Mouse (Mus musculus) kidney, postnatal 0 days (tissue): ENCODE data around the gene Olfr1512. TPM values are rescaled to one million over a fixed set of nuclear protein-coding genes. Genes with fewer than 3 reads are reported as not detected.
"Not testable (repeated sequence)": the region's sequence is repeated elsewhere in the genome, so short reads cannot be mapped to it uniquely, and the experiment has no call there.

Source experiments
- ATAC-seq: fragments of 200-750 bp; cut with Nextera tagmentation; replicated peaks from 2 replicates; pipeline ENCODE4 v1.8.0; 2017; ENCODE audit warnings: low read depth, moderate number of reproducible peaks, moderate TSS enrichment, moderate library complexity; ENCODE audit not compliant: low FRiP score
- DNase-seq: peaks from one replicate; pipeline ENCODE4 v3.0.0-alpha.2; 2016; ENCODE audit warnings: low spot score
- H3K27ac ChIP-seq: fragments of 300-500 bp; sonication (generic); 2 replicates; pipeline ENCODE4 v1.5.1; 2014; ENCODE audit warnings: mild to moderate bottlenecking
- H3K27me3 ChIP-seq: fragments of 300-500 bp; sonication (generic); 2 replicates; pipeline ENCODE4 v1.6.1; 2014; ENCODE audit warnings: low read length, mixed read lengths; ENCODE audit not compliant: insufficient read depth
- H3K36me3 ChIP-seq: fragments of 300-500 bp; sonication (generic); 2 replicates; pipeline ENCODE4 v1.6.1; 2014; ENCODE audit warnings: low read length, mixed read lengths; ENCODE audit not compliant: insufficient read depth
- H3K4me1 ChIP-seq: fragments of 300-500 bp; sonication (generic); replicated peaks from 2 replicates; pipeline ENCODE4 v1.6.1; 2014; ENCODE audit warnings: antibody characterized with exemption, low read length, mixed read lengths; ENCODE audit not compliant: insufficient read depth
- H3K4me2 ChIP-seq: fragments of 300-500 bp; sonication (generic); 2 replicates; pipeline ENCODE4 v1.6.1; 2014; ENCODE audit warnings: mild to moderate bottlenecking, low read length, moderate library complexity, mixed read lengths
- H3K4me3 ChIP-seq: fragments of 300-500 bp; sonication (generic); replicated peaks from 2 replicates; pipeline ENCODE4 v1.5.1; 2014; ENCODE audit warnings: low read depth, low read length
- H3K9ac ChIP-seq: fragments of 300-500 bp; sonication (generic); 2 replicates; pipeline ENCODE4 v1.6.1; 2014; ENCODE audit warnings: low read depth, low read length
- H3K9me3 ChIP-seq: fragments of 300-500 bp; sonication (generic); replicated peaks from 2 replicates; pipeline ENCODE4 v1.6.1; 2016; ENCODE audit warnings: low read length, inconsistent platforms, mixed read lengths
- CTCF ChIP-seq: IDR thresholded peaks from 2 replicates; pipeline ENCODE4 v1.5.1; 2016; ENCODE audit warnings: antibody characterized with exemption, low read depth, mild to moderate bottlenecking, moderate library complexity
- WGBS: fragments of 180-500 bp; shearing (Covaris S2); extraction: QIAGEN DNeasy Blood & Tissue Kit; methylation state at CpG from one replicate; pipeline ENCODE4 v1.1.7; 2014; 5-methylcytosine and 5-hydroxymethylcytosine counted together
- polyA plus RNA-seq: library from polyadenylated mRNA; unstranded; fragments of >200 nt; fragmentation: Nextera tagmentation; extraction: Ambion mirVana; gene quantifications from 2 replicates; pipeline ENCODE4 v1.2.1, GENCODE M21; 2015

Gene Olfr1512
- polyA plus RNA-seq = not detected in 2 replicates

GRCm38 (mm10) chr14:52379068-52379467, at the start of gene Olfr1512:
Gene Olfr1512 (minus strand): TSS chr14:52379168.
- DNase-seq (no peak), ATAC-seq (no peak)
- Histone ChIP-seq H3K27ac (no peak within 1 kb of the TSS), H3K4me3 (no peak within 1 kb of the TSS), H3K9me3 (no peaks in the 10 kb centered on the region), H3K27me3 (no peaks in the 10 kb centered on the region), H3K36me3 (no peaks in the 10 kb centered on the region), H3K4me1 (no peaks in the 10 kb centered on the region), H3K9ac (no peak within 1 kb of the TSS), H3K4me2 (no peak within 1 kb of the TSS)
- TF ChIP-seq CTCF = no peak
- WGBS = 73% methylated on average over 2 of the region's 2 CpGs

GRCm38 (mm10) chr14:52427686-52428085, 48.7 kb upstream of the Olfr1512 start:
- H3K9me3 ChIP-seq = no peaks in the 10 kb centered on the region
- H3K9ac ChIP-seq = no peak overlapping the region
- H3K27ac ChIP-seq = no peak overlapping the region
- ATAC-seq (no peak), DNase-seq (no peak)
- H3K4me3 ChIP-seq = no peak overlapping the region
- H3K4me1 ChIP-seq = no peaks in the 10 kb centered on the region
- WGBS = 86% methylated on average over 1 of the region's 1 CpGs
- no peaks in the 10 kb centered on the region for H3K27me3 ChIP-seq
- TF ChIP-seq CTCF = no peak
- no peaks in the 10 kb centered on the region for H3K36me3 ChIP-seq
- H3K4me2 ChIP-seq = no peak overlapping the region

DNA sequence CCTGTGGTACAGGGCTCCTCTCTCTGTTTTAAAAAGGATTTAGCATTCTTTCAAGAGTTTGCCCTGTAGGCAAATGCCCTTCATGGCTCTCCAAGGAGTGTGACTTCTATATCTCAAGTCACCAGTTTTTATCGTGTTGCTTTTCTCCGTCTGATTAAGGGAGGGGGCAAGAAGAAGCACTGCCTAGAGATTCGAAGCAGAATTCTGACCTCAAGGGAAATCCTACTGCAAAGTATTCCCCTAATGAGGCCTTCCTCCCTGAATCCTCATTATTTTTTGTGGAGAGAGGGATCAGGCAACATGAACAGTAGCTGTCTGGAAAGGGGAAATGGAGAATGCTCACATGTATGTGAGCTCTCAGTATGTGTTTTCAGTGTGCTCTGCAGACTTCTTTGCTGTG, 35.3 kb upstream of the Olfr1512 start, which contains the start of gene Olfr1510:
Gene Olfr1510, minus strand, starts transcription at position 101 of the 400 bp plus-strand sequence.
- no peak for DNase-seq

DNA sequence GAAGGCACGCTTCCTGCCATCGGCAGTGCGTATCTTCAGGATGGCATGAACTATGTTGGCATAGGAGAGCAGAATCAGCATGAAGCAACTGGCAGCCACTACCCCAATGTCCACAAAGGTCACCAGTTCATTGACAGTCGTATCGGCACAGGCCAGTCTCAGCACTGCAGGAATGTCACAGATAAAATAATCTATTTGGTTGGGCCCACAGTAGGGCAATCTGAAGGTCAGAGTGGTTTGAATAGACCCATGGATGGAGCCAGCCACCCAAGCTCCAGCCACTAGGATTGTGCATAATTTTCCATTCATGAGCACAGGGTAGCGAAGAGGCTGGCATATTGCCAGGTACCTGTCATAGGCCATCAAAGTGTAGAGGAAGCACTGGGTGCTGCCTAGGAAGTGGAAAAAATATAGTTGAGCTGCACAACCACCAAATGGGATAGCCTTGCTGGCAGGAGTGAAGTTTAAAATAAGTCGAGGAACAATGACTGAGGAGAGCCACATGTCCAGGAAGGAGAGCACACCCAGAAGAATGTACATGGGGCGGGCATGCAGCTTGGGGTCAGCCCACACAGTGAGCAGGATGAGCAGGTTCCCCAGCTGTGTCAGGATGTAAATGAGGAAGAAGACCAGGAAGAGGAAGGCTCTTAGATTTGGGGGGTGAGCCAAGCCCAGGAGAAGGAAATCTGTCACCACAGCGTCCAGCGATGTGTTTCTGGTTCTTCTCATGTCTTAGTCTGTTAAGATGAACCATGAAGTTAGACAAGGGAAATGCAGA, 31.4 kb upstream of the Olfr1512 start:
- H3K4me2 ChIP-seq, H3K36me3 ChIP-seq, H3K9ac ChIP-seq, DNase-seq, H3K27me3 ChIP-seq, H3K27ac ChIP-seq, H3K4me3 ChIP-seq, H3K9me3 ChIP-seq, H3K4me1 ChIP-seq: not testable (repeated sequence)
- WGBS = 73% methylated on average over 7 of the region's 10 CpGs
- ATAC-seq = peak; percentile 25; the same call in 1 of the 2 replicates

More for the DNA sequence above, 35.3 kb upstream of the Olfr1512 start, which contains the start of gene Olfr1510:
- 87% methylated on average over 3 of the region's 3 CpGs for WGBS
- no peak for TF ChIP-seq CTCF
- no peak within 1 kb of the TSS for H3K4me3 ChIP-seq
- no peaks in the 10 kb centered on the region for H3K9me3 ChIP-seq
- H3K27ac ChIP-seq = no peak within 1 kb of the TSS
- no peak within 1 kb of the TSS for H3K9ac ChIP-seq
- ATAC-seq = no peak
- H3K4me2 ChIP-seq = no peak within 1 kb of the TSS
- no peaks in the 10 kb centered on the region for H3K27me3 ChIP-seq
- H3K4me1 ChIP-seq = no peaks in the 10 kb centered on the region
- no peaks in the 10 kb centered on the region for H3K36me3 ChIP-seq

DNA sequence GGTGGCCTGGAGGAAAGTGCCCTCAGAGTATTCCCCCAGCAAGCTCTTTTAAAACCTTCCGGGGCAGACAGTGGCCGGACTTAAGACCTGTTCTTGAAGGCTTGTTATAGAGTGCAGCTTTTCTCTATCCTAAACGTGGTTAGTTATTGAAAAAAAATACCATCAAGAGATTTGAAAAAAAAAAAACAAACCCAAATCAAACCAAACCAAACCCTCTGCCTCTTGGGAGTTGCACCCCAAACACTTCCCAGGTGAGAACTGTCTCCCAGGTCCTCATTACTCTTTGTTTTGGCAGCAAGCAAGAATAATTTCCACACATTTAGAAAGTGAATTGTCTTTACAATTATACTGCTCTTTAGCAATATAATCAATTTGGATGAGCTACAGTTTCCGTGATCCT, 18.3 kb upstream of the Olfr1512 start, which contains the start of gene Olfr1511:
Gene Olfr1511, minus strand, starts transcription at position 101 of the 400 bp plus-strand sequence.
- Histone ChIP-seq H3K36me3 (no peaks in the 10 kb centered on the region), H3K27me3 (no peaks in the 10 kb centered on the region), H3K4me3 (no peak within 1 kb of the TSS), H3K4me1 (no peaks in the 10 kb centered on the region), H3K27ac (no peak within 1 kb of the TSS), H3K9me3 (no peaks in the 10 kb centered on the region), H3K9ac (no peak within 1 kb of the TSS), H3K4me2 (no peak within 1 kb of the TSS)
- DNase-seq = no peak
- ATAC-seq = no peak
- TF ChIP-seq CTCF = no peak
- WGBS = 84% methylated on average over 4 of the region's 4 CpGs

- DNase-seq, H3K4me1 ChIP-seq, H3K4me2 ChIP-seq, H3K27ac ChIP-seq, H3K9ac ChIP-seq, H3K36me3 ChIP-seq, ATAC-seq, H3K4me3 ChIP-seq, H3K9me3 ChIP-seq, H3K27me3 ChIP-seq: not testable (repeated sequence)
- WGBS = 82% methylated on average over 9 of the region's 9 CpGs
These were observed 11.3 kb upstream of the Olfr1512 start for GRCm38 (mm10) chr14:52390084-52390848.
